Mouse (Mus musculus) heart, embryonic 10.5 days (tissue): Measurements from ENCODE around the gene Gm45623. TPM values are rescaled to one million over a fixed set of nuclear protein-coding genes. Genes with fewer than 3 reads are reported as not detected.

Source experiments
- DNase-seq: peaks from one replicate; pipeline ENCODE4 v3.0.0-alpha.2; 2017; ENCODE audit warnings: low spot score
- H3K27ac ChIP-seq: fragments of 300-500 bp; sonication (generic); 2 replicates; pipeline ENCODE4 v1.5.1; 2016; ENCODE audit warnings: mild to moderate bottlenecking
- H3K27me3 ChIP-seq: fragments of 300-500 bp; sonication (generic); 2 replicates; pipeline ENCODE4 v1.6.1; 2016; ENCODE audit warnings: mild to moderate bottlenecking; ENCODE audit not compliant: poor library complexity, insufficient read depth, severe bottlenecking
- H3K36me3 ChIP-seq: fragments of 300-500 bp; sonication (generic); 2 replicates; pipeline ENCODE4 v1.6.1; 2016; ENCODE audit warnings: mild to moderate bottlenecking, moderate library complexity
- H3K4me1 ChIP-seq: fragments of 300-500 bp; sonication (generic); 2 replicates; pipeline ENCODE4 v1.6.1; 2016; ENCODE audit warnings: mild to moderate bottlenecking
- H3K4me3 ChIP-seq: fragments of 300-500 bp; sonication (generic); 2 replicates; pipeline ENCODE4 v1.5.1; 2016; ENCODE audit warnings: mild to moderate bottlenecking, moderate library complexity
- H3K9me3 ChIP-seq: fragments of 300-500 bp; sonication (generic); 2 replicates; pipeline ENCODE4 v1.6.1; 2016; ENCODE audit warnings: mild to moderate bottlenecking, moderate library complexity
- WGBS: fragments of 180-500 bp; shearing (Covaris S2); methylation state at CpG from one replicate; pipeline ENCODE4 v1.1.7; 2016; 5-methylcytosine and 5-hydroxymethylcytosine counted together
- polyA plus RNA-seq: library from polyadenylated mRNA; unstranded; fragments of >200 nt; fragmentation: Nextera tagmentation; extraction: Ambion mirVana; gene quantifications from 2 replicates; pipeline ENCODE4 v1.2.1, GENCODE M21; 2016

Gm45623 gene
- polyA plus RNA-seq, result 0.49 and 0.67 TPM in 2 replicates

DNA sequence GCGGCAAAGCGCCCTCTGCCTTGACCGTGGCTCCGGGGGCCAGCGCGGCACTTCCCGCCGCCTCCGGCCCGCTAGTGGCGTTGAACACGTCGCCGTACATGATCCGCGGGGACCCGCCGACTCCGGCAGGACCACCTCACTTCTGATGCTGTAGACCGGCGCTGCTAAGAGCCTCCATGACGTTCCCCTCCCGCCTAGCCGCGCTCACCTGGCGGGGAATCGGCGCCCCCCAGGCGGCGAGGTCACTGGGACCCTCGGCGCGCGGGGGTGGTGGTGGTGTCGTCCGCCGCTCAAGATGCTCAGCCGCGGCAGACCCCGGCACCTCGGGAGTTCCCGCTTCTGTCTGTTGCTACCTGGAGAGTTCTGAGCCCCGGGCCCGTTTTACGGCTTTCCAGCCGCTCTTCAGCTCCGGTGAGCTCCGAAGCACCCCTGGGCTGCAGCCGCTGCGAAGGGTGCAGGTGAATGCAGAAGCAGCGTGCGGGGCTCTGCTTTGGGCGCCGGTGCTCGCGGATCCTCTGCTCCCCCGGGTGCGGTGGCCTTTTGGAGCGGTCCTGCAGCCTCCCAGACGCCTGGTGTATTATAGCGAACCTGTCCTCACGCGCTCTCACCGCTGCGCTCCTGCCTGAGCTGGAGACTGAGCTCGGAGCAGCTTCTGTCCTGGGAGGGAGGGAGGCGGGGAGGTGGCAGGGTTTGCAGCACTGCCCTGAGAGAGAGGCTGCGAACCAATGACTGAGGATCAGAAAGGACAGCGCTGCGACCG, at the start of gene Gm45623:
Gene Gm45623 (minus strand): TSS at position 636 of the 760 bp plus-strand sequence.
- Histone ChIP-seq H3K27ac (peak within 1 kb of the TSS; percentile 65), H3K27me3 (peaks cover 72% of the 10 kb centered on the region), H3K4me1 (peaks cover 38% of the 10 kb centered on the region), H3K36me3 (no peaks in the 10 kb centered on the region), H3K4me3 (peak within 1 kb of the TSS; percentile 70), H3K9me3 (no peaks in the 10 kb centered on the region)
- under 1% methylated on average over 71 of the region's 71 CpGs for WGBS
- DNase-seq, result no peak

DNA sequence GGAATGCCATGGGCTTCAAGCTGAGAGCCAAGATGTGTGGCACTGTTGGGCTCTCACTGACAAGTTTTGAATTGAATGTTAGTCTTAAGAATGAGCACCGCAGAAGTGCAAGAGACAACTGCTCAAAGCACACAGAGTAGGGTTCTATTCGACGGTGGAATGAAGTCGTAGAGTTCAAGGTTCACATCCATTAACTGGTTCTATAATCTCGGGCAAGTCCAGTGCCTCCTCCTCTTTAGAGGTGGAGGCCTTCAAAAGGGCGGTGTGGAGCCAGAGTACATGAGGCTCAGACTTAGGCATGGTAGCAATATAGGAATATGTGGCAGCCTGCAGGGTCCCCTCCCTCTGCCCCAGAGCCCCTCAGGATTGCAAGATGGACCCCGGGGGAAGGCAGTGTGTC, 43.8 kb upstream of the Gm45623 start:
- no peaks in the 10 kb centered on the region for H3K9me3 ChIP-seq
- H3K4me1 ChIP-seq, result peaks cover 27% of the 10 kb centered on the region

DNA sequence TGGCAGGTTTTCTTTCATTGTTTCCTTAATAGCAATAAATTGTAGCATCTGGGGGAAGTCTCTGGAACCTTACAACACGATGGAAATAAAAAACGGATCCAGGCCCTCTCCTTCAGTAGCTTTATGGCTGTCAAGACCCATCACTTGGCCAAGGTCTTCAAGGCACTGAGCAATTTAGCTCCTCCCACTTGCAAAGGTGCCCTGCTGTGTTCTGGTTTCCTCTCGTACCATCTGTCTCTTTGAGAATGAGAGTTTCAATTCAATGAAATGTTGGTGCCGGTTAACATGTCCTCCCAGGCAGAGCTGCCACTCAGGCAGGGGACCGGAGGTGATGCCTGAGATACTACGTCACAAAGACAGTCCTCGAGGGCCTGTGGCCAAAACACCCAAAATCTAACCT, 41.9 kb upstream of the Gm45623 start:
- H3K27me3 ChIP-seq, result no peaks in the 10 kb centered on the region; the same call in 1 of the 2 replicates
- no peaks in the 10 kb centered on the region for H3K9me3 ChIP-seq
- H3K4me1 ChIP-seq, result peaks cover 31% of the 10 kb centered on the region
- WGBS, result 83% methylated on average over 7 of the region's 7 CpGs
- H3K36me3 ChIP-seq, result no peaks in the 10 kb centered on the region
- no peak overlapping the region for H3K27ac ChIP-seq
- DNase-seq, result no peak
- no peak overlapping the region for H3K4me3 ChIP-seq

More for the DNA sequence above, 43.8 kb upstream of the Gm45623 start:
- H3K4me3 ChIP-seq, result no peak overlapping the region
- WGBS, result 83% methylated on average over 7 of the region's 7 CpGs
- no peak for DNase-seq
- 0 out of 2 replicates have a peak, but pooled peaks cover 5% of the 10 kb centered on the region for H3K27me3 ChIP-seq
- H3K36me3 ChIP-seq, result no peaks in the 10 kb centered on the region
- H3K27ac ChIP-seq, result no peak overlapping the region

DNA sequence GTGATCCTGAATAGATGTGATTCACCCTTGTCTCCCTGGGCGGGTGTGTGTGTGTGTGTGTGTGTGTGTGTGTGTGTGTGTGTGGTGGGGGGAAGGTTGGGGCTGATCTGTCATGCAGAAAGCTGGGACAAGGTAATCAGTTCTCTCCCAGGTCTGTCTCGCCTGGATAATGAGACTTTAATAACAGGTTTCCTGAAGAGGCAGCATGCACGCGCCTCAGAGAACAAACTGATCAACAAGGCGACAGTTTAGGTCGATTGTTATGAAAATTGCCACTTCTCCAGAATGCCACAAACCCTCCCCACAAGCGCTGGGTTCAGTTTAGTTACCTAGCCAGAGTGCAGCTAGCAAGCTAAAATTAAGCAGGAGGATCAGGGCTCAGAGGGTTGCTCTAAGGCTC, 40.8 kb upstream of the Gm45623 start:
- Histone ChIP-seq H3K4me1 (peaks cover 26% of the 10 kb centered on the region), H3K36me3 (no peaks in the 10 kb centered on the region), H3K9me3 (no peaks in the 10 kb centered on the region), H3K27me3 (no peaks in the 10 kb centered on the region; the same call in 1 of the 2 replicates), H3K4me3 (no peak overlapping the region), H3K27ac (no peak overlapping the region)
- DNase-seq, result no peak
- WGBS, result 60% methylated on average over 7 of the region's 7 CpGs

DNA sequence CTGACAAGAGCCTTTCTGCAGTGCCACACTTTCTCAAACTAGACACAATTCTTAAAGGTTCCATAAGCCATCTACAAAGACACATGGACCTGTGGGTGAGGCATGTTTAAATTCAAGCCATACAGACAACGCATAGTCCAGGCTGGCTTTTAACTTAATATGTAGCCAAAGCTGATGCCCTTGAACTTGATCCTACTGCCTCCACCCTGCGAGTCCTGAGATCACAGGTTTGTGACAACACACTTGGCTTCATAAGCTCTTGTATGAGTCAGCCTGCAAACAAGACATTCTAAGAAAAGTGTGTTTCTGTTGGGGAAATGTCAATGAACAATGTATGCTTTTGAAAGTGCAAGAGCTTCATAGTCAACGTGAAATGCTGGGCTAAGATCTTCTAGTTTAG, 39.2 kb upstream of the Gm45623 start:
- Histone ChIP-seq H3K27ac (no peak overlapping the region), H3K4me1 (peaks cover 22% of the 10 kb centered on the region), H3K4me3 (no peak overlapping the region), H3K36me3 (no peaks in the 10 kb centered on the region), H3K27me3 (no peaks in the 10 kb centered on the region; the same call in 1 of the 2 replicates), H3K9me3 (no peaks in the 10 kb centered on the region)
- DNase-seq, result no peak
- WGBS, result 82% methylated on average over 3 of the region's 3 CpGs

DNA sequence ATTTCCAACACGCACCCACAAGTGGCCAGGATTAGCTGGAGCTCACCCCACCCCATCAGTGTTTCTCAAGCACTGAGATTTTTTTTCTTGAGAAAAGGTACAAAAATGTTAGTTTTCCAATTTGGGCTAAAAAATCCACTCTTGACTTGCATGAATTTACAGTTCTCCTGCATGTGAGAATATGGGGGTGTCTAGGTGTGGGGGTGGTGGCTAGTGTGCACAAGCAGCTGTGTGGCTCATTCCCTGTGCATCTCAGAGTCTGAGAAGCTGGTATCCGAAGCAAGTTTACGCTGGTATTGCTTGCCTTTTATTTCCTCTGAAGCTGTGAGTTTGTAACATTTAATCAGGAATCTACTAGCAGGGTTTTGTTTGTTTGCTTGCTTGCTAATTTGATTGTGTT, 37.1 kb upstream of the Gm45623 start:
- Histone ChIP-seq H3K27me3 (no peaks in the 10 kb centered on the region; the same call in 1 of the 2 replicates), H3K4me1 (peaks cover 19% of the 10 kb centered on the region), H3K36me3 (no peaks in the 10 kb centered on the region), H3K27ac (no peak overlapping the region), H3K9me3 (no peaks in the 10 kb centered on the region), H3K4me3 (no peak overlapping the region)
- 93% methylated on average over 3 of the region's 3 CpGs for WGBS
- DNase-seq, result no peak

DNA sequence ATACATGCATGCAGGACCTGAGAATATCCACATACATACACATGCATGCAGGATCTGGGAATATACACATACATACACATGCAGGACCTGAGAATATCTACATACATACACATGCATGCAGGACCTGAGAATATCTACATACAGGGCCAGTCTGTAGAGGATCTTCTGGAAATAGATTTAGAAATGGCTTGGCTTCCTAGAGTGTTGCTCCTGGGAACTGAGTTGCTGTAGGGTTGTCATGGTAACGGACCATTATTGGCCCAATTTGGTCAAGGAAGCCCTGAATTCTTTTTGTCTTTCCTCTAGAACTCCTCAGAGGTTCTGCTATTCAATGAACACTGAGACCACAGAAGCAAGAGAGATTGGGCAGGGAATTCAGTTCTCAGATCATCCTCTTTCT, 29.0 kb upstream of the Gm45623 start:
- Histone ChIP-seq H3K4me1 (peaks cover 44% of the 10 kb centered on the region), H3K4me3 (no peak overlapping the region), H3K27ac (no peak overlapping the region), H3K36me3 (no peaks in the 10 kb centered on the region), H3K9me3 (no peaks in the 10 kb centered on the region), H3K27me3 (peaks cover 5% of the 10 kb centered on the region; the same call in 1 of the 2 replicates)
- WGBS, result 79% methylated on average over 1 of the region's 1 CpGs
- DNase-seq, result no peak

DNA sequence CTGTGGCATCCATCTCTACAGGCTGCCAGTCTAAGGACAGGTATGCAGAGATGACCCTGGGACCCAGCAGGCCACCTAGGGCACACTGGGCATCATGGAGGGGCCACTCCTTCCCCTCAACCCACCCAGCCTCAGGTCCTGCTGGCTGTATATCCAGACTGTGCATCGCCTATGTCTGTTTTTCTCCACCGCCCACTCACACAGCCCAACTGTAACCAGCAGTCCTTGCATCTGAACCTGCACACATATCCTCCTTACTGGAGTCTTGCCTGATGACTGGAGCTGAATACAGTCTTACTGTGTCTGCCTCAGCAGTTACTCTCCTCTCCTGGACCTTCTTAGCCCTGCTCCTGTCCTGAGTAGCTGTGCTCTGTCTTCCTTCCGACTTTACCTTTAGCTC, 28.1 kb upstream of the Gm45623 start:
- Histone ChIP-seq H3K4me3 (no peak overlapping the region), H3K9me3 (no peaks in the 10 kb centered on the region), H3K36me3 (no peaks in the 10 kb centered on the region), H3K27ac (no peak overlapping the region), H3K4me1 (peaks cover 53% of the 10 kb centered on the region), H3K27me3 (peaks cover 5% of the 10 kb centered on the region; the same call in 1 of the 2 replicates)
- WGBS, result 85% methylated on average over 3 of the region's 3 CpGs
- DNase-seq, result no peak

DNA sequence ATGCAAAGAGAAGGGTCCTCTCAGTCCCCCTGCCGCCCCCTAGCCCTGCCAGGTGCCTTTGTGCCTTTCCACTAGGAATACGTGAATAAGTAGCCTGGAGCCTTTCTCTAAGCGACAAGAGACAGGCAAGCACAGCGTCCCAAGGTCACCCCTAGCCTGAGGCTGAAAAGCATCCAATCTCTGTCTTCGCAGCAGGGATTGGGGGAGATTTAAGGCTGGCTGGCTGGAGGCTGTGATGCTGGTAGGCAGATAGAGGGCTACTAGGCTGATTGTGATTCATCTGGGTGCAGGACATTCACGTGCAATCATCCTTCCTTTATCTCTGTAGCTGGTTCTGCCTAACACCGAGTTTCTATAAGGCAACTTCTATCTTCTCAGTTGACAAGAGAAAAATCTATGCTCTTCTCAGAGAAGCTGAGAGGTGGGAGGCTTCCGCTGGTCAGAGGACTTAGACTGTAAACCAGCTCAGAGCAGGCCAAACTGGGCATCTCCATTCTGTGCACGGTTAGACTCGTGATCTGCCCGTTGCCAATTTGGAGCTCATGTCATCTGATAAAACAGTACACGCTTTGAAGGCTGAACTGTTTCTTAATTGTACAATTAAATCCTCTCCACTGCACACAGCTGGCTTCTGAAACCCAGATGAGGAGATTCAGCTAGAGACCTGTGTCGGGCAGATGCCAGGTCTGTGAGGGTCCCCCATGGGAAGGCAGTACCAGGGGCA, 27.3 kb upstream of the Gm45623 start:
- 58% methylated on average over 13 of the region's 13 CpGs for WGBS
- peaks cover 5% of the 10 kb centered on the region; the same call in 1 of the 2 replicates for H3K27me3 ChIP-seq
- H3K9me3 ChIP-seq, result no peaks in the 10 kb centered on the region
- H3K36me3 ChIP-seq, result no peaks in the 10 kb centered on the region
- H3K4me3 ChIP-seq, result no peak overlapping the region
- H3K27ac ChIP-seq, result peak overlapping the region; percentile 78; the same call in 1 of the 2 replicates
- no peak for DNase-seq
- peaks cover 59% of the 10 kb centered on the region for H3K4me1 ChIP-seq

DNA sequence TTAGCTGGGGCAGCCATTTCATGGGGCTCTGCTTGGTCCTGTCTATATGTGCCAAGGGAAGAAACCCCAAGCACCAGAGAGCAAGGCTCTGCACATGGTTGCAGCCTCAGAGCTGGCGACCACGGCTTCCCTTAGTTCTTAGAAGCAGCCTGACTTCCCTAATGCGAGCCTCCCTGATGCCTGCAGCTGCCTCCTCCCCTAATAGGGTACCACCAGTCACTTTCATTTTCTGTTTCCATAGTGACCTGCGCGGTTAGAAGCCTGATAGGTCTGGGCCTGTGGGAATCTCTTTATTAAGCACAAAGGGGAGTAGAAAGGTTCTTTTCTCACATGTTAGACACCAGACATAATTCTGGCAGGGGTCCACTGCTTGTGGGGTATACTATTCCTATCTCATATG, 20.7 kb upstream of the Gm45623 start:
- no peaks in the 10 kb centered on the region for H3K9me3 ChIP-seq
- H3K27me3 ChIP-seq, result no peaks in the 10 kb centered on the region; the same call in 1 of the 2 replicates
- WGBS, result 60% methylated on average over 5 of the region's 5 CpGs
- peaks cover 59% of the 10 kb centered on the region for H3K4me1 ChIP-seq
- no peak overlapping the region for H3K4me3 ChIP-seq
- no peak for DNase-seq
- no peaks in the 10 kb centered on the region for H3K36me3 ChIP-seq
- H3K27ac ChIP-seq, result no peak overlapping the region

DNA sequence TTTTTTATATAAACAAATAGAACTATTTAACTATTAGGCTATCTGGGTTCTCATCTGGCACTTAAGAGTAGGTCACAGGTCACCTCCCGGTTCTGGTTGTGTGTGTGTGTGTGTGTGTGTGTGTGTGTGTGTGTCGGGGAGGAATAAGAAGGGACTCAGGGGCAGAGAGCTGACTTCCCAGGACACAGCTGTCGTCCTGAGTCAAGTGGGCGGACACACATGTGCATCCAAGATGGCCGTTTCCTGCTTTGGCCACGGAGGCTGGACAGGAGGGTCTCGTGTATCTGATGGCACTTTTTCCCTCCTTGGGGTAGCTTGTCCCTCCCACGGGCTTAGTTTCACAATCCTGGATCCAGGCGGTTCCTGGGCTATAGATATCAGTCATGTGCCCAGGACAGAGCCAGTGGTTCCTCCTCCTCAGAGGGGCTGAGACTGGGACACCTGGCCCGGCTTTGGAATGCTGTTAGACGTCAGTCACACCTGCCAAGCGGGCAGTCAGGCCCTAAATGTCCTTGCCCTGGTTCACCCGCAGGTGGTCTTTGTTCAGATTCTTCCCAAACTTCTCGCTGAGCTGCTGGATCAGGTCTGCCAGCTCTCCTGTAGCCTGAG, 19.7 kb upstream of the Gm45623 start:
- no peak overlapping the region for H3K4me3 ChIP-seq
- peaks cover 3% of the 10 kb centered on the region for H3K27me3 ChIP-seq
- peaks cover 55% of the 10 kb centered on the region for H3K4me1 ChIP-seq
- H3K36me3 ChIP-seq, result no peaks in the 10 kb centered on the region
- no peak for DNase-seq
- WGBS, result 49% methylated on average over 14 of the region's 14 CpGs
- no peak overlapping the region for H3K27ac ChIP-seq
- H3K9me3 ChIP-seq, result no peaks in the 10 kb centered on the region

DNA sequence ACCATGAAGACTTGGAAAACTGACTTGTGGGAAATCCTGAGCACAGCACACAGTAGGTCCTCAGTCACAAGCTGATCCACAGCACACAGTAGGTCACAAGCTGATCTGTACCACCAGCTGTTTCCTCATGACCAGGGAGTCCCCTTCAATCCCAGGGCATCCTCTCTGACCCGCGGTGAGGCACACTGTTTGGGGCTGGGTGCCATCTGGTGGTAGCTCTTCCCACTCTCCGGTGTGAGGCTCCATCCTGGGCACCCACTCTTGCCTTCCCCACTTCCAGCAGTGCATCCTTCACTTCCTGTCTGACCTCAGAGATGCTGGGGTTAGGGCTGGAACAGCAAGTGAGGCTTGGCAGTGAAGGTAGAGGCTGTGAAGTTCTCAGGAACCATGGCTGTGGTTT, 19.0 kb upstream of the Gm45623 start:
- Histone ChIP-seq H3K36me3 (no peaks in the 10 kb centered on the region), H3K4me1 (peaks cover 53% of the 10 kb centered on the region), H3K9me3 (no peaks in the 10 kb centered on the region), H3K4me3 (no peak overlapping the region), H3K27me3 (peaks cover 6% of the 10 kb centered on the region), H3K27ac (no peak overlapping the region)
- WGBS, result 38% methylated on average over 3 of the region's 3 CpGs
- DNase-seq, result no peak

DNA sequence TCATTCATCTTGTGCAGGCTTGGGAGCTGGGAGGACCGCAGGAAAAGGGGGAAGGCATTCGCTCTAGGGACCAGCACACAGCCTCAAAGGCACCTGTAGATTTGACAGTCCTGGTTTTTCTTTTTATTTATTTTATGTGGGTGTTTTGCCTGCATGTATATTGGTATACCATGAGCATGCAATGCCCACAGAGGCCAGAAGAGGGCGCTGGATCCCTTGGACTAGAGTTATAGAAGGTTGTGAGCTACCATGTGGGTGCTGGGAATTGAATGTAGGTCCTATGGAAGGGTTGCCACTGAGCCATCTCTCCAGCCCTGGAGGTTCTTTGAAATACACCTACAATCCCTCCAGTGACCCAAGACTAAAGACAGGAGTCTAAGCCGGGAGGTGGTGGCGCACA, 17.2 kb upstream of the Gm45623 start:
- Histone ChIP-seq H3K4me1 (peaks cover 49% of the 10 kb centered on the region), H3K4me3 (no peak overlapping the region), H3K9me3 (no peaks in the 10 kb centered on the region), H3K27me3 (peaks cover 6% of the 10 kb centered on the region), H3K27ac (no peak overlapping the region; the same call in 1 of the 2 replicates), H3K36me3 (no peaks in the 10 kb centered on the region)
- no peak for DNase-seq
- WGBS, result 65% methylated on average over 5 of the region's 5 CpGs
